Mouse (Mus musculus): Measurements from ENCODE around the gene Tnfsf12.
"Not testable (repeated sequence)": the region's sequence is repeated elsewhere in the genome, so short reads cannot be mapped to it uniquely, and the experiment has no call there.

Gene Tnfsf12

DNA sequence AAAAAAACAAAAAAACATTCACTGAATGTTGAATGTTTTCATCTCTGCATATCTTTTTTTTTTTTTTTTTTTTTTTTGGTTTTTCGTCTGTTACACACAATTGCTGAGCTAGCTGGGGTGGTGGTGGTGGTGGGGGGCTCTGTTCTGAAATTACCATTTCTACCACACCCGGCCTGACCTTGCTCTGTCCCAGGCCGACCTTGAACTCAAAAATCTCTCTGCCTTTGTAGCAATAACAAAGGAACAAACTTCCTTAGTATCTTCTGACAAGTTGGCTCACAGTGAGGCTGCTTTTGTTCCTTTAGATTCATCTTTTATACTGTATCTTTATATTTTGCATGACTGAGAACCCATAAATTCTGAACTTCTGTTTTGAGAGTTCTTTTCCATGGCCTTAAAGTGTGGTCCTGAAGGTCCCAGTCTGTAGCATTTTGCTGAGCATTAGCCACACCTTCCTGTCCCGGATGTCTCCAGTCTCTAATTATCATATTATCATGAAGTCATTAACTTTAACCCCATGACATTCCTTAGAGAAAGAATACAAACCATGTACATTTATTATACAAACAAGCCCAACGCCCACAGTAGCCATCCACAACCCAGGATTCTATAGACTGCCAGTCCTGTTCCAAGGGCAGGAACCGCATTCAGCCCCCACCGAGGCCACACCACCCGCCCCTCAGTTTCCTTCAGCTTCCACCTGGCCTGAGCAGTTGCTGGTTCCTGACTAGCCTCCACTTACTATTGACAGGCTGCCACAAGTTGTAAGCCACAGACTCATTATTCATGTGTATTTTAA is 8.4 kb upstream of the Tnfsf12 start:
- no peak for DNase-seq

DNA sequence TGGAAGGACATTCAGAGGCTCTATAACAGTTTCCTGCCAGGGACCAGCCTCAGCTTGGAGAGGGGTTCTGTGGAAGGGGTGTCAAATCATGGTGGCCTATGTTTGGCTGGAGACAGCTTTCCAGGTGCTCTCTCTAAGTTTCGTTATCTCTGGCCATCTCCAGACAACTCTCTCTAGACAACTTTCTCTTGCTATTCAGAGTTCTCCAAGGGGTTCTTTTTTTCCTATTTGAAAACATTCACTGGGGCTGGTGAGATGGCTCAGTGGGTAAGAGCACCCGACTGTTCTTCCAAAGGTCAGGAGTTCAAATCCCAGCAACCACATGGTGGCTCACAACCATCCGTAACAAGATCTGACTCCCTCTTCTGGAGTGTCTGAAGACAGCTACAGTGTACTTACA is 7.7 kb upstream of the Tnfsf12 start:
- DNase-seq, result not testable (repeated sequence)

DNA sequence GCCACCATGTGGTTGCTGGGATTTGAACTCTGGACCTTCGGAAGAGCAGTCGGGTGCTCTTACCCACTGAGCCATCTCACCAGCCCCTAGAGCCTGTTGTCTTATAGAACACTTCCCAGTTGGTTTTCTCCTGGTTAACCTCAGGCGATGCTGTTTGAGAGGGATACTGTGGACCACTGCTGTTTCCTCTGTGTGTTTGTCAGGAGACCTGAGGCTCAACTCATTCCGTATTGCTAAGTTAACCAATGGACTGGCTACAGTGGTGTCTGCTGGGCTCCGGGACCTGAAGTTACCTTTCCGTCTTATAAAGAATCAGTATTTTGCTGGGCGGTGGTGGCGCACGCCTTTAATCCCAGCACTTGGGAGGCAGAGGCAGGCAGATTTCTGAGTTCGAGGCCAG is 7.2 kb upstream of the Tnfsf12 start:
- DNase-seq, result not testable (repeated sequence)

DNA sequence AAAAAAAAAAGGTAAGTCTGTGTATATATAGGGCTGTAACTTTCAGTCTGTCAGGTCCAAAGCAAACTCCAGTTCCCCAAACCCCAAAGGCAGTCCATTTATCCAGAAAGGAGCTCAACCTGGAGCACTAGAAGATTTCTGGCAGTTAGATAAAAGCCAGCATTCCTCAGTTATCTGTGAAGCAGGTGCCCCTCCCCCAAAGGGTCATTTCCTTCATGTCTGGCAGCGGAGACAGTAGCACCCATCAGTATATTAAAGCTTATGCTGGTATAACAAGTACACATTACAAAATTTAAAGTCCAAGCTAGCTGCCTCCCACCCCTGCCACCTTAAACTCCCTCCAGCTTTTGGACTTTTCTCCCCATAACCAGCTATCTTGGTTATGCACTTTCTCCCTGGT is 3.9 kb upstream of the Tnfsf12 start:
- DNase-seq, result no peak

DNA sequence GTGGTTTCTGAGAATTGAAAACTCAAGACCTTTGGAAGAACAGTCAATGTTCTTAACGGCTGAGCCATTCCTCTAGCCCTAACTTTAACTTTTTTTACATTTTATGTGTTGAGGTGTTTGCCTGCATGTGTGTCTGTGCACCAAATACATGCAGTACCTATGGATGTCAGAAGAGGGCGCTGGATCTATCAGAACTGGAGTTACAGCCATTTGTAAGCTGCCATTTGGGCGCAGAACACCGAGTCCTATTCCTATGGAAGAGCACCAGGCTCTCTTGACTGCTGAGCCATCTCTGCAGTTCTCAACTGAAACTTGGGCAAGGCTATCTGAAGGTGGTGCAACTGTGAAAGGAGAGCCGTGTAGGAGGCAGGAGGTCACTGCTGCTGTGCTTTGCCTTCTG is 2.9 kb upstream of the Tnfsf12 start:
- no peak for DNase-seq

DNA sequence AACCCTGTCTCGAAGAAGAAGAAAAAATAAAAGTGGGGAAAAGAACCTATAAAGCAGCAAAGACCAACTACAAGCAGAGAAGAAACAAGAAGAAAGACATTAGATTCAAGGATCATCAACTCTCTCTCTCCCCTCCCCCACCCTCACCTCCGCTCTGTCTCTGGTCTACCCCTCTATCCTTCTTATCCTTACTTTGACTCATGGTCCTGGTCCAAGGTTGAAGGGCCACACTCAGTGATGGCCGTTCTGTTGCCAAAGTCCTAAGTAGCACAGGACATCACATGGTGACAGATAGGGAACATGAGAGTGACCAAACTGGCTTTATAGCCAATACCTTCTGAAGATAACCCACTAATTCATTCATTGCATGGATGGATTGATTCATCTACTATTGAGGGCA is 1.7 kb upstream of the Tnfsf12 start:
- no peak for DNase-seq

DNA sequence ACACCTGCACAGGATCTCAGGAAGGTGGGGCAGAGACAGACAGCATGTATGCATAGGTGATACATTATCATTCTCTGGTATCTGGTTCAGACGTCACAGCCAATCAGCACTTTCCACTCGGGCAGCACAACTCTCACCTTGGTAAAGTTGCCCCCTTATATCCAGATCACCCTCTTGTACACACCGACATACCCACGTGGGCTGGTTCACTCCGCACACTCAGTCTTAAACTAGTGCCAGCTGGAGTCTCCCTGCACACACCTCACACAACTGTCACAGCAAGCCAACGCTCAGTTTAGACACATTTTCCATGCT is 646 bp downstream of the Tnfsf12 start:
- no peak for DNase-seq

DNA sequence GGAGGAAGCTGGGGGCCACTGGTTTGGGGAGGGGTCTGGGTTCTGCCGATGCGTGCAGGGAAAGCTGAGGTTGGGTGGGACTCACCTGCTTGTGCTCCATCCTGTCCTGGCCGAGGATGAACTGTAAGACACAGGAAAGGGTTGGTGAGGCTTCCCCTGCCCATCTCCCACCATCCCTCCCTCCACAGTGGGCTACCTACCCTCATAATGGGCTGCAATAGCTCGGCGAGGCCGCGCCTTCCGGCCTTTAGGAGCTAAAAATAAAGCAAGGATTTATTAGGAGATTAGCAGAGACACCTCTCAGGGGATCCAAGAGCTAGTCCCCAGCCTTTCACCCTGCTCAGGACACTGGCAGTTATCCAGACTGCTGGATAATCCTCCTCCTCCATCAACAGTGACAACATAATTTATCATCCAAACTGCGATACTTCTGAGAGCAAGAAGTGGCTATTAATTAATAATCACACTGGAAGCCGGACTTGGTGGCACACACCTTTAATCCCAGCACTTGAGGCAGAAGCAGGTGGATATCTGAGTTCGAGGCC is 2.2 kb downstream of the Tnfsf12 start:
- DNase-seq, result no peak

DNA sequence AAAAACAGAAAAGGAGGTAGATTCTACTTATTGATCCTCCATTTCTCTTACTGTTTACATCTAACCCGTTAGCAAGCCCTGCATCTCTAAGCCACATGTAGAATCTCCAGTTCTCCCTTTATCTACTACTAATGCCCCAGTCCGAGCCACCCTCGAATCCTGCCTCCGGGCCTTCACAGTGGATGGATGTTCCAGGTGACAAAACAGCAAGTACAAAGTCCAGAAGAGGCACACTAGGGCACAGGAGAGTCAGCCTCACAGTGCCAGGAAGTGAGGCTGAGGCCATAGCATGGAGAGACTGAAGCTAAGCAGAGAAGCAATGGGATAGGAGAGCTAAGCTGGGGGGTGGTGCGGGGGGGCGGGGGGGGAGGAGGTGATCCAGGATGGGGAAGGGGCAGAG is 2.8 kb downstream of the Tnfsf12 start:
- no peak for DNase-seq

DNA sequence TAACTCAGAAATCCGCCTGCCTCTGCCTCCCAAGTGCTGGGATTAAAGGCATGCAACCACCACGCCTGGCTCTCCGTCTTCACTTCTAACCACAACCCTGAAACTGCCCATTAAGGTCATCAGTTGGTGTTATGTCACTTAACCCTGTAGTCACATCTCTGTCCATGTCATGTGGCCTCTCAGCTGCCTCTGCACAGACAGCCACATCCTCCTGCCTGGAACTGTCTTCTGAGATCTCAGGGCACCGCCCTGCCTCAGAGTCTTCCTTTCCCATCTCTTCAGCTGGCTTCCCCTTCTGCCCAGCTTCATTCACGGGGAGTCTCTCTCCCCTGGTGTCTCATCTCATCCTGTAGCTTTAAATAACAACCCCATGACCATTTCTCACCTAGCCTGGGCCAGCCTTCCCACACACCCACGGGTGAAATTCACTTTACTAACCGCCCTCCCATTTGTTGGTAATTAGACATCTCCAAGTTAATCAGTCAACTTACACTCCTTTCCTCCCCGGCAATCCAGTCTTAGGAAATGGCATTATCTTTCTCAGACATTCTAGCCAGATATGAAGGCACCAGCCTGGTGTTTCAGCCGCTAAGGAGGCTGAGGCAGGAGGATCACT is 3.3 kb downstream of the Tnfsf12 start:
- DNase-seq, result no peak

DNA sequence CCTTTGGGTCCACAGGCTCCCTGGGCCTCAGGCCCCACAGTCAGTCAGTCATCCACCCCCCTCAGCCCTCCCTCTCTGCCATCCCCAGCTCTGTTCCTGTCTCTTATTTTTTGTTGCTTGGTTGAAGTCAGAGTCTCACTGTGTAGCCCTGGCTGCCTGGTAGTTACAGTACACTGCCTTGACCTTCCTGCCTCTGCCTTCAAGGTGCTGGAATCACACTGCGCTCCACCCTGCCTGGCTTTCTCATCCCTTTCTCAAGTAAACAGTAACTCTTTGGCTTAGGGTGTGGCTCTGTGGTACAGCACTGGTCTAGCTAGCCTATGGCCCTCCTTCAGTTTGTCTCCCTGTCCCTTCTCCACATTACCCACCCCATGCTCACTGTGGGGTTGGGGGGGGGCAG is 5.8 kb downstream of the Tnfsf12 start:
- DNase-seq, result no peak

DNA sequence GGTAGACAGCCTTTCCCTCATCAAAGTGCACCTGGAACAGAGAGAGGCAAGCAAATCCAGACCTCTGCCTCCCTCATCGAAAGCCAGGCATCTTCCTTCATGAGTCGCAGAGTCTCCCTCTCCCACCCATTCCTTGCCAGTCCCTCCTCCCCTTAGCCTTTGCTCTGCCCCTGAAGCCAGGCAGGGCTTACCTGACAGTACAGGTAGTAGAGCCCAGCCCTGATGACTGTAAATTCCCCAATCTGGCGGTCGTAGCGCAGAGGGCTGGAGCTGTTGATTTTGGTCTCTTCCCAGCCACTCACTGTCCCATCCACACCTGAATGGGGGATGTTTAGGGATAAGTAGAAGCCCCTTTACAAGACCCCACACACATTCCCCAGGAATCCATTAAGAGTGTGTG is 8.6 kb downstream of the Tnfsf12 start:
- no peak for DNase-seq

DNA sequence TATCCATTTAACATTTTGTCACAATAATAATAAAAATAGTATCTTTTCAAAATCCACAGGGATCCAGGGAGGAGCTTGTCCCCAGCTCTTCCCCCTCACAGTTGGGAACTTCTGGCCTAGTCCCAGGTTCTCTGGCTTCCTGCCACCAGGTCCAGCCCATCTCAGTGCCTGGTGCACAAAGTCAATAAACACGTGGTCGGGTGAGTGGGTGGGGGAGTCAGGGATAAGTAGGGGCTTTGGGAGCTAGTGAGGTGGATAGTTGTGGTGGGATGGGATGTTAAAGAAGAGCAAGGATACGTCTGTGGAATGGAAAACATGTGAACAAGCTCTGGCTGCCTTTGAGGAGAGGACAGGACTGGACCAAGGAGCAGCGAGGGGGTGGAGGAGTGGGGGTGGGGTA is 9.3 kb downstream of the Tnfsf12 start:
- peak; percentile 92 for DNase-seq

DNA sequence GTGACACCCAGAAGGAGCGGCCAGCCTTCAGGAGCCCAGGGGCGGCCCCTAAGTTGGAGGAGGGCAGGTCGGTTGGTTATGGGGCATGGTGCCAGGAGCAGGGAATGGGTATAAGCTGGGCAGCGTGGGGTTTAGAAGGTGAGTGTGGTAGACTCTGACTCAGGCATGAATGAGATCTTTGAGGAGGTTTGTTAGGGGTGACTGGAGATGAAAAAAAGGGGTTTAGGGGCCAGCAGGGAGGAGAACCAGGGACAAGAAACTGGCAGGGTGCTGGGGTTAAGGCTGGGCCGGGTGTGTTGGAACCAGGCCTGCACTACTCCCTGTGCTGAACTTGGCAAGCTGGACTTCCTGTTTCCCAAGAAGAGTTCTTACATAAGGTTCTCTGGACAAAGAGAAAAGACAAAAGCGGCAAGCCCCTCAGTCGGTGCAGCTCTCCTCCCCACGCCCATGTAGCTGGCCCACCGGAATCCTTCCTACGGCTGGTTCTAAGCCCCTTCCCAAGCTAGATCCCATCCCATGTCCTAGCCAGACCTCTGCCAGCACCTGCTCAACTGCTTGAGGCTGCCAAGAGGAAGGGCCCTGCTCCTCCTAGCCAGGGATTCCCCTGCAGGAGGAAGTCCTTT is 10.0 kb downstream of the Tnfsf12 start, which contains the start of gene Tnfsf13:
Tnfsf13 (minus strand) TSS at position 259 of the 623 bp plus-strand sequence.
- peak; percentile 91 for DNase-seq

DNA sequence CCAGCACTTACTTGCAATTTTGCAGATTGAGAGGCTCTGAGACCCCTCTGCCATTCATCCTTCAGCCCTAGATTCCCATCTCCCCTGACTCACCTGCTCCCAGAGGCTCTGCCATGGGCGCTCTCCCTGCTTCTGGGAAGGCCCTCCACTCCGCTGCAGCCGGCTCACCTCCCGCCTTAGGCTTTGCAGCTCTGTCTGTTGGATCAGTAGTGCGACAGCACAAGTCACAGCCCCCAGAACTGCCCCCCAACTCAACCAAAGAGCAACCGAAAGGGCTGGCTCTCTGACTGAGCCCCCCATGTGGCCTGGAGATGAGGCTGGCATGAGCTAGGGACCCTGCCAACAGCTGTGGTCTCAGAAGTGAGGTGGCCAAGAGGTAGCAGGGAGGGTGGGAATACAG is 10.7 kb downstream of the Tnfsf12 start:
- DNase-seq, result no peak

DNA sequence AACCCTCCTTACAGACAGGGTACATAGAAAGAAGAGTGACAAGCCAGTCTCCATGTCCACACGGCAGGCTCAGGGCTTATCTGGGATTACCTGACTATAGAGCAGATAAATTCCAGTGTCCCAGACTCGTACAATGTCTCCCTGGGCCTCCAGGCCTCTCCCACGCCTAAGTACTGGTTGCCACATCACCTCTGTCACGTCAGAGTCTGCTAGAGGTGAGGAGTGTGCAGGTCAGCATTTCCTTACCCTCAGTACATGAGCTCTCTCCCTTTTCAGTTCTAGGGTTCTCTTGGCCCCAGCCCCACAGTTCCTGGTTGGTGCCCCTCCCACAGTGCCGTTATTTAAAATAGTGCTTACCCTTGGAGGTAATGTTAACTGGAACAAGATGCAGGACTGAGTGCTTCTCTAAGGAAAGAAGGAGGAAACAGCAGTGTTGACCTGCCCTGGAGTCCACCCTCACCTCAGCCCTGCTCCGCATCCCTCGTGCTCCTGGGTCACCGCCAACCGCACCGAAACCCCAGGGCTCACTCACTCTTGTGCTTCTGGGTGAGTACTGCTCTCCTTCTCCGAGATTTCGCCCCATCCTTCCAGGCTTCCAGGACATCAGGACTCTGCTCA is 11.4 kb downstream of the Tnfsf12 start:
- DNase-seq, result peak; percentile 45

DNA sequence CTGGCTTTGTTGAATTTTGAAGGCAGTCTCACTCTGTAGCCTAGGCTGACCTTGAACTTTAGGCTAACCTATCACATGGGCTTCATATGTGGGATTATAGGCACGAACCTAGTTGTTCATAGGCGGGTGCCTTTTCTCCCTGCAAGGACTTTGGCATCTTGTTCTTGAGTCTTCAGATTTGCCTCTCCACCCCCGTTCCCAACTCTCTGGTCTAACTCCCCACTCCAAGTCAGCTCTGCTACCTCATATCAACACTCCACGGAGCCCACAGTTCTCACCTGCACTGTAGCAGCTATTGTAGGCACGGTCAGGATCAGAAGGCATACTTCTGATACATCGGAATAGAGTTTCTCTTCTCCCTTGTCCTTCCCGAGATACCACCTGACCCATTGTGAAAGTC is 12.1 kb downstream of the Tnfsf12 start:
- no peak for DNase-seq

DNA sequence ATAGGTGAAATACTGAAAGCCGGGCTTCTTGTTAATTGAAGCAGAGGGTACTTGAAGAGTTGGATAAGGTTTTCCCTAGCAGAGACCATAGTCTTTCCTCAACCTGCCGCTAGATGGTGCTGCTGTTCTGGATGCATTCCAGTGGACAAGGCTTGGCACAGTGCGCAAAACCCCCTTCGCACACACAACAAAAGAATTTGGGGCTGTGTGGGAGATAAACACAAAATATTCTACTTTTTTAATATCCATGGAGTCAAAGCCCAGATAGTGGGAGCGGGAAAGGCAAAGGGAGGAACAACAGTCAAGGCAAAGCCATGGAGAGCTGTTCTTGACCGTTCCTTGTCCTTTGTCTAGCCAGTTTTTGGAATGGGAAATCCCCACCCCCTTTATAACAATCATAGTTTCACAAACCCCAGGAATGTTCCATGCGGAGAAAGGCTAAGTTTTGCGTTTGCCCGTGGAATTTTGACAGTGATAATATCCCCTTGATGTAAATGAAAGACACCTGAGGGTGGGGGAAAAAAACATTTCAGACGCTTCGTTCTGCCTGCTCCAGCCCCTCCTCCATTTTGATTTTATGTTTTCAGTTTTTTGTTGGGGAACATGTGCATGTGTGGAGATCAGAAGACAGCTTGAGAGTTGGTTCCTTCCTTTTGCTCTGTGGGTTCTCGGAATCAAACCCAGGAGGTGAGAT is 12.7 kb downstream of the Tnfsf12 start:
- peak; percentile 96 for DNase-seq

DNA sequence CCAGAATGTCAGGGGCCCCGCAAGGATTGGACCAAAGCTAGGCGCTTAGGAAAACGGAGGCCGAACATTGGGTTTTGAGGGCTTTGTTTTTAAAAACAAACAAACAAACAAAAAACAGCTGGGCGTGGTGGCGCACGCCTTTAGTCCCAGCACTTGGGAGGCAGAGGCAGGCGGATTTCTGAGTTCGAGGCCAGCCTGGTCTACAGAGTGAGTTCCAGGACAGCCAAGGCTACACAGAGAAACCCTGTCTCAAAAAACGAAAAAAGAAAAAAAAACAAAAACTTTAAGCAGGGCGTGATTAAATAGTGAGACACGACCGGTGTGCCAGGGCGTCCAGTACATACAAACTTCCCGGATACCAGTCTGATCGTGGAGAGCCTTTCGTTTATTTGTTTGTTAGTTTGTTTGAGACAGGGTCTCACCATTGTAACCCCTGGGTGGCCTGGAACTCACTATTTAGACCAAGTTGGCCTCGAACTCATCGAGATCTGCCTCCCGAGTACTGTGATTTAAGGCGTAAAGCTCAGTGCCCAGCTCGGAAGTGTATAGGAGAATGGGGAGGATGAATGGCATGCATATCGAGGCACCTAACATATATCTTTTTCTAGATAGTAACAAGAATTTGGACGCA is 13.3 kb downstream of the Tnfsf12 start:
- DNase-seq, result no peak

DNA sequence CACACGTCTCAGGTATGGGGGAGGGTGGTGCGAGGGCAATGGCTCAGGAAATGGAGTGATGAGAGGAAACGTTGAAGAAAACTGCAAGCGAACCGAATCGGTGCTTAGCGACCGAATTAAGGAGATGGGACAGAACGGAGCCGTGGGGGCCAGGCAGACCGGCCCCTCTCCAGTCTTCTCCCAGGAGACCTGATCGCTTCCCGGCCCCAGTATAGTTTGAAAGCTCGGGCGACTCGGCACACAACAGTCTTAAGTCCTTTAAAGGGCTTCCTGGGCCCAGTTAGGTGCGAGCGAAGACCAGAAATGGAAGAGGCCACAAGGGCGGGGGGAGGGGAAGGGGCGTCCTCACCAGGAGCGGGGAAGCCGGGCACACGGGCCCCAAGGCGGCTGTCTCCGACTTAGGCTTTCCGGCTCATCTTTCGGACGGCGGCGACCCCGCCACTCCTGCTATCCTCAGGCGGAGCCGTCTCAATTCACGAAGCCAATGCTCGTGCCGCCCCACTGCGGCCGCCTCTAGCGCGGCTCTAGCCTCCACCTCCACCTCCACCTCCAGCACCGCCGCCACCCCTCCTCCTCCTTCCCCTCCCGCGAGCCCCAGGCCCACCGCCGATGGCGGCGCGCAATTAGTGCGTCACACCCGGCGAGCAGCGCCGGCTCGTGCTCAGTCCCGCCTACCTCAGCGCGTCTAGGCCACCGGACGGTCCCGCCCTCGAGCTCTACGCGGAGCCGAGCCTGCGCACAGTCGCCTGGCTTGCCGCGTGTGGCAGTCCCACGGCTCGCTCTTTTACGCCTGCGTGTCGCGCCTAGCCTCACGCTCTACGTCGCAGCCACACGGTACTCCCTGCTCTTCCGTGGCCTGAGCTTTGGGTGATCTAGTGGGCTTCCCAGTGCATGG is 14.1 kb downstream of the Tnfsf12 start, which contains the start of gene Senp3:
Senp3 (minus strand) TSS at position 771 of the 895 bp plus-strand sequence.
- peak; percentile 98 for DNase-seq

DNA sequence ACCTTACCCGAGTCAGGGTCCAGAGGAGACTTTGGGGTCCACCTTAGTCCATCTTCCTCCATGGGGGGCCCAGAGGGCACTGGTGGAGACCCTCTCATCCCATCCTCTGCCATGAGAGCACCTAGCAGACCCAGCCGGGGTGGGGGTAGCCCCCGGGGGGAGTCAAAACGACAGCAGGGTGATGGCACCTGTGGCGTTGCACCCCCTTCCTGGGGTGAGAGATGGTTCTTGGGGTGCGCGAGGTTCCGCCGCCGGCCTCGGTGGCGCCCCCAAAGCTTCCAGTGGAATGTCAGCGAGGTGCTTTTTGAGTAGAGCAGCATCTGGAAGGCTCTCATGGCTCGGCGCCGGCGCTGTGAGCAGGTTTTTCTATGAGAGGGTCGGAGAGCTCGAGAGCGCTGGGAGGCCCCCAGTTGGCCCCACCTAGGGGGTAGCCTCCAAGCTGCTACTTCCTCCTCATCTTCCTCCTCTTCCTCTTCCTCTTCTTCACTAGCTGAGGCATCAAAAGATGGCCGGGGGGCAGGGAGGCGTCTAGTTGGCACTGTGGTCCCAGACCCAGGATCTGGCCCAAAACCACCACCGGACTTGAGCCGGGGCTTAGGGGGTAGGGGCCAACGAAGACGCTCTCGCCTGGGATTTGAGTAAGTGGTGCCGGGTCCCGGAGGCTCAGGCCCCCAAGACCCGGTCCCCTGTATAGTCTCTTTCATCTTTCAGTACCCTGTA is 15.4 kb downstream of the Tnfsf12 start:
- no peak for DNase-seq

All from lung, postnatal 10 days (tissue).